In the genomic region with DNA sequence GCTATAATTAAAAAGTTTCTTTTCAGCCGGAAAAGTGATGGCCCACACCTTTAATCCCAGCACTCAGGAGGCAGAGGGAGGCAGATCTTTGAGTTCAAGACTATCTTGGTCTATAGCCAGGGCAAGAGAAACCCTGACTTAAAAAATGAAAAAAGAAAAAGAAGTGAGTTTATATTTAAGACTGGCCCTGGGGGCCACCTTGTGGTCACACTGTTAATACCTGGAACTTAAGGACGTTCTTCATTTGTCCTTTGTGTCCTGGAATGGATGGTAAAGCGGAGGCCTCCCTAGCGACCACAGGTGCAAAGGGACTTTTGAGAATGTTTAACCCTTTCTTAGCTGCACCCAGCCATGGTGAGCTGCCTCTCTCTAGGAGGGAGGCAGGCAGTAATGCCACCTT, we compare ENCODE assay signal across 14 mouse cellular contexts. TPM values are rescaled to one million over a fixed set of nuclear protein-coding genes. Genes with fewer than 3 reads are reported as not detected.
DNase-seq lines count a peak whose midpoint lies in the region; ATAC-seq and TF ChIP-seq lines count a peak whose summit lies in the region.
"Had no signal": no experiment of that assay in that cellular context is flagged by ENCODE, and none has a peak within 500 bp of the region (broad histone marks: within the 10 kb centered on the region; RNA-seq: fewer than 3 reads in every experiment).

No protein-coding gene starts in this region.

- no peak for ATAC-seq in intestine, postnatal 0 days
- ATAC-seq in intestine, embryonic 16.5 days: no peak
- ATAC-seq in megakaryocyte-erythroid progenitor cell, adult 5-6 weeks (replicated peaks; ENCODE audit: low FRiP score, low TSS enrichment, poor library complexity, severe bottlenecking): peak; percentile 43; the same call in 1 of the 2 replicates
- ATAC-seq: intestine, embryonic 15.5 days had no signal

- peak; percentile 65 for TF ChIP-seq CTCF in intestine, postnatal 0 days (IDR thresholded peaks at IDR 0.05; ENCODE audit: low read depth)

- 18% methylated on average over 4 of the region's 4 CpGs for WGBS in intestine, postnatal 0 days
- 21% methylated on average over 4 of the region's 4 CpGs for WGBS in intestine, embryonic 16.5 days

- peaks cover 11% of the 10 kb centered on the region; the same call in 1 of the 2 replicates for H3K4me1 ChIP-seq in intestine, postnatal 0 days (replicated peaks; ENCODE audit: control insufficient read depth, insufficient read depth, low read length)
- H3K4me1 ChIP-seq in intestine, embryonic 16.5 days (ENCODE audit: control insufficient read depth, insufficient read depth, low read length): peaks cover 29% of the 10 kb centered on the region

- peaks cover 32% of the 10 kb centered on the region for H3K27me3 ChIP-seq in intestine, postnatal 0 days (replicated peaks; ENCODE audit: control insufficient read depth, insufficient read depth, low read length)
- peaks cover 34% of the 10 kb centered on the region for H3K27me3 ChIP-seq in intestine, embryonic 16.5 days (replicated peaks; ENCODE audit: control insufficient read depth, insufficient read depth, low read length)

- H3K4me3 ChIP-seq in intestine, postnatal 0 days (ENCODE audit: low read depth, low read length): no peak overlapping the region
- H3K4me3 ChIP-seq in intestine, embryonic 16.5 days (ENCODE audit: low read length): no peak overlapping the region
- H3K4me3 ChIP-seq: intestine, embryonic 15.5 days had no signal

- H3K9ac ChIP-seq in intestine, postnatal 0 days (ENCODE audit: low read depth, low read length): no peak overlapping the region
- no peak overlapping the region for H3K9ac ChIP-seq in intestine, embryonic 16.5 days (ENCODE audit: low read depth, low read length)
- H3K9ac ChIP-seq: intestine, embryonic 15.5 days had no signal

- no peaks in the 10 kb centered on the region for H3K9me3 ChIP-seq in intestine, postnatal 0 days (ENCODE audit: control insufficient read depth)
- H3K9me3 ChIP-seq in intestine, embryonic 16.5 days (ENCODE audit: control insufficient read depth, low read length): no peaks in the 10 kb centered on the region
- H3K9me3 ChIP-seq: intestine, embryonic 15.5 days had no signal

- H3K4me2 ChIP-seq in intestine, postnatal 0 days (replicated peaks; ENCODE audit: low read depth): no peak overlapping the region
- no peak overlapping the region for H3K4me2 ChIP-seq in intestine, embryonic 16.5 days (ENCODE audit: low read depth, low read length)
- H3K4me2 ChIP-seq: intestine, embryonic 15.5 days had no signal

- H3K36me3 ChIP-seq in intestine, postnatal 0 days (ENCODE audit: control insufficient read depth, insufficient read depth): no peaks in the 10 kb centered on the region
- H3K36me3 ChIP-seq in intestine, embryonic 16.5 days (ENCODE audit: control insufficient read depth, insufficient read depth, low read length): no peaks in the 10 kb centered on the region
- H3K36me3 ChIP-seq: intestine, embryonic 15.5 days had no signal

- intact Hi-C loops in gastrocnemius, postnatal 36 days (cut with DNase I): loop anchor here (2.0 kb wide), 1 partner anchor 156 kb away; no protein-coding TSS in a partner anchor

- H3K27ac ChIP-seq in intestine, postnatal 0 days (ENCODE audit: low read depth, low read length): no peak overlapping the region
- H3K27ac ChIP-seq in intestine, embryonic 16.5 days (ENCODE audit: low read length): no peak overlapping the region
- H3K27ac ChIP-seq: intestine, embryonic 15.5 days had no signal

- peak; percentile 48 for DNase-seq in lung, postnatal 36 days
- DNase-seq in lung, postnatal 4 days: no peak
- peak; percentile 51 for DNase-seq in adipocyte (ENCODE audit: low spot score)
- no peak for DNase-seq in thymus, postnatal 14 days
- no peak for DNase-seq in gastrocnemius, postnatal 36 days
- DNase-seq: adrenal gland, adult 8-10 months; cerebellum, adult 11-12 months; gastrocnemius, postnatal 14 days had no signal

RNA-seq across cellular contexts. Expression of a gene that starts 3.4 kb away (rescaled TPM):
- polyA plus RNA-seq in intestine, postnatal 0 days (2015; fragmentation: Nextera tagmentation; extraction: Ambion mirVana): 0.08 TPM in 1 of 2 replicates, not detected in the other
- 0.05 TPM in 1 of 2 replicates, not detected in the other for polyA plus RNA-seq in intestine, embryonic 16.5 days (2015; fragmentation: Nextera tagmentation; extraction: Ambion mirVana)
- not detected in 2 replicates for total RNA-seq in megakaryocyte-erythroid progenitor cell, adult 5-6 weeks (2014; fragmentation: Nextera tagmentation)
- not detected in 2 replicates for total RNA-seq in megakaryocyte-erythroid progenitor cell, adult 5-6 weeks (2017)
- total RNA-seq in gastrocnemius, postnatal 36 days (2021): not detected
- total RNA-seq: gastrocnemius, postnatal 14 days; heart, postnatal 25 days had no signal
- polyA plus RNA-seq: lung, embryonic 16.5 days had no signal

RNA-seq across cellular contexts. Expression of a gene that starts 14.1 kb away (rescaled TPM):
- 37.6 and 39.9 TPM in 2 replicates for polyA plus RNA-seq in intestine, postnatal 0 days (2015; fragmentation: Nextera tagmentation; extraction: Ambion mirVana)
- polyA plus RNA-seq in intestine, embryonic 16.5 days (2015; fragmentation: Nextera tagmentation; extraction: Ambion mirVana): 38.9 and 43.3 TPM in 2 replicates
- not detected in 2 replicates for total RNA-seq in megakaryocyte-erythroid progenitor cell, adult 5-6 weeks (2014; fragmentation: Nextera tagmentation)
- total RNA-seq in megakaryocyte-erythroid progenitor cell, adult 5-6 weeks (2017): not detected in 2 replicates
- total RNA-seq in gastrocnemius, postnatal 36 days (2021): 10 to 100 TPM; 22.6 to 22.8 TPM

RNA-seq across cellular contexts. Expression of a gene that starts 52.2 kb away (rescaled TPM):
- polyA plus RNA-seq in intestine, postnatal 0 days (2015; fragmentation: Nextera tagmentation; extraction: Ambion mirVana): 820 and 852 TPM in 2 replicates
- 658 and 660 TPM in 2 replicates for polyA plus RNA-seq in intestine, embryonic 16.5 days (2015; fragmentation: Nextera tagmentation; extraction: Ambion mirVana)
- 461 and 512 TPM in 2 replicates for total RNA-seq in megakaryocyte-erythroid progenitor cell, adult 5-6 weeks (2014; fragmentation: Nextera tagmentation)
- 209 and 264 TPM in 2 replicates for total RNA-seq in megakaryocyte-erythroid progenitor cell, adult 5-6 weeks (2017)
- total RNA-seq in gastrocnemius, postnatal 36 days (2021): 100 to 1,000 TPM; 353 to 374 TPM

Comparison
In these comparisons a context has a peak if more than half of its experiments do, and no peak if none do; other contexts are left out.
1. DNase-seq: peak in lung, postnatal 36 days (single experiment) and adipocyte (single experiment); none in lung, postnatal 4 days (0 of 2), thymus, postnatal 14 days (single experiment) and gastrocnemius, postnatal 36 days (0 of 2).
2. RNA of a gene that starts 14.1 kb away (total RNA-seq): 22.6 to 22.8 TPM in gastrocnemius, postnatal 36 days; not detected in megakaryocyte-erythroid progenitor cell, adult 5-6 weeks; every median in the first group is over 10 times any median in the second.